Mouse (Mus musculus) small intestine, adult 2 months (tissue): ENCODE results near the gene Ugt1a6b.

ENCODE experiments used
- CTCF ChIP-seq: fragments of 200-500 bp; IDR thresholded peaks from 2 replicates; pipeline ENCODE4 v1.5.1; 2012; ENCODE audit warnings: low read depth, mild to moderate bottlenecking, control low read depth, inconsistent platforms, low read length, moderate library complexity, mixed read lengths; ENCODE audit not compliant: insufficient replicate concordance, insufficient read length; ENCODE audit errors: extremely low read depth
- POLR2A ChIP-seq: fragments of 200-500 bp; IDR thresholded peaks from 2 replicates; pipeline ENCODE4 v1.6.1; 2012; ENCODE audit warnings: low read depth, mild to moderate bottlenecking, control low read depth, inconsistent platforms, low read length, moderate library complexity

DNA sequence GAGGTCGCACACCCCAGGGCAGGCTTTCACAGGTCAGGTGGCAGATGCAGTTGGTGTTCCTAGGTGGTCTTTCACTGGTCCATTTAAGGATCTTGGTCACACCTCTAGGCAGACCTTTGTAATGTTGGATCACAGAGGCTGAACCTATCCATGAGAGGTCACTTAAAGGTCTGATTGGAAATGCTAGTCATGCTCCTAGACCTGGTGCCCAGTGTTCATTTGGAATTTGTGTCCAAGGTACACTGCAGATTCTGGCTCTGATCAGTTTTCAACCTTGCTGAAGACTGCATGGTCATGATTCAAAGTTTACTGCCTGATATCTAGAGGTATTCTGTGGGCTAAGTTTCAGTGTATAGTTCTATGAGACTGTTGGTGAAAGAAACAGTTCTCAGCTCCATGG lies 76.6 kb downstream of the Ugt1a6b start:
- TF ChIP-seq POLR2A (no peak), CTCF (no peak)
